Mouse (Mus musculus): ENCODE results near the gene Egln1. TPM values are rescaled to one million over a fixed set of nuclear protein-coding genes. Genes with fewer than 3 reads are reported as not detected.

The Egln1 gene
- polyA plus RNA-seq, 1 experiment from 2014 or later: 17.1 TPM

- Histone ChIP-seq H3K27me3 (replicated peaks; ENCODE audit: control insufficient read depth, insufficient read depth, low read length) (no peaks in the 10 kb centered on the region), H3K4me3 (ENCODE audit: low read depth, low read length) (no peak overlapping the region), H3K9me3 (ENCODE audit: control insufficient read depth, low read length) (peaks cover 7% of the 10 kb centered on the region; the same call in 1 of the 2 replicates), H3K36me3 (ENCODE audit: control insufficient read depth, insufficient read depth, low read length) (no peaks in the 10 kb centered on the region), H3K4me2 (ENCODE audit: low read depth, low read length) (no peak overlapping the region), H3K27ac (replicated peaks; ENCODE audit: low read depth, low read length) (no peak overlapping the region), H3K4me1 (ENCODE audit: control insufficient read depth, insufficient read depth, low read length) (no peaks in the 10 kb centered on the region), H3K9ac (ENCODE audit: low read depth, low read length) (no peak overlapping the region)
- WGBS: 77% methylated on average over 4 of the region's 4 CpGs
- ATAC-seq (ENCODE audit: low read depth) (no peak), DNase-seq (ENCODE audit: low spot score) (no peak)
Observed at GRCm38 (mm10) chr8:124974254-124974653, 25.1 kb upstream of the Egln1 start.

GRCm38 (mm10) chr8:124973221-124973620 lies 24.1 kb upstream of the Egln1 start:
- H3K36me3 ChIP-seq (ENCODE audit: control insufficient read depth, insufficient read depth, low read length): no peaks in the 10 kb centered on the region
- 76% methylated on average over 8 of the region's 8 CpGs for WGBS
- DNase-seq (ENCODE audit: low spot score): no peak
- peaks cover 7% of the 10 kb centered on the region; the same call in 1 of the 2 replicates for H3K9me3 ChIP-seq (ENCODE audit: control insufficient read depth, low read length)
- H3K9ac ChIP-seq (ENCODE audit: low read depth, low read length): no peak overlapping the region
- no peak overlapping the region for H3K27ac ChIP-seq (replicated peaks; ENCODE audit: low read depth, low read length)
- no peaks in the 10 kb centered on the region for H3K27me3 ChIP-seq (replicated peaks; ENCODE audit: control insufficient read depth, insufficient read depth, low read length)
- no peak overlapping the region for H3K4me2 ChIP-seq (ENCODE audit: low read depth, low read length)
- ATAC-seq (ENCODE audit: low read depth): no peak
- no peaks in the 10 kb centered on the region for H3K4me1 ChIP-seq (ENCODE audit: control insufficient read depth, insufficient read depth, low read length)
- H3K4me3 ChIP-seq (ENCODE audit: low read depth, low read length): no peak overlapping the region

GRCm38 (mm10) chr8:124970312-124970933 lies 21.3 kb upstream of the Egln1 start:
- ATAC-seq (ENCODE audit: low read depth) (0 out of 2 replicates have a peak, but pooled peaks have one; percentile 22), DNase-seq (ENCODE audit: low spot score) (peak; percentile 62)
- no peaks in the 10 kb centered on the region for H3K36me3 ChIP-seq (ENCODE audit: control insufficient read depth, insufficient read depth, low read length)
- H3K4me1 ChIP-seq (ENCODE audit: control insufficient read depth, insufficient read depth, low read length): no peaks in the 10 kb centered on the region
- no peaks in the 10 kb centered on the region for H3K27me3 ChIP-seq (replicated peaks; ENCODE audit: control insufficient read depth, insufficient read depth, low read length)
- no peak overlapping the region for H3K4me2 ChIP-seq (ENCODE audit: low read depth, low read length)
- 54% methylated on average over 6 of the region's 6 CpGs for WGBS
- no peak overlapping the region for H3K9ac ChIP-seq (ENCODE audit: low read depth, low read length)
- peaks cover 7% of the 10 kb centered on the region; the same call in 1 of the 2 replicates for H3K9me3 ChIP-seq (ENCODE audit: control insufficient read depth, low read length)
- H3K4me3 ChIP-seq (ENCODE audit: low read depth, low read length): no peak overlapping the region
- no peak overlapping the region for H3K27ac ChIP-seq (replicated peaks; ENCODE audit: low read depth, low read length)

- 93% methylated on average over 8 of the region's 8 CpGs for WGBS
- Histone ChIP-seq H3K4me2 (ENCODE audit: low read depth, low read length) (no peak overlapping the region), H3K9ac (ENCODE audit: low read depth, low read length) (no peak overlapping the region), H3K36me3 (ENCODE audit: control insufficient read depth, insufficient read depth, low read length) (no peaks in the 10 kb centered on the region), H3K4me3 (ENCODE audit: low read depth, low read length) (no peak overlapping the region), H3K27me3 (replicated peaks; ENCODE audit: control insufficient read depth, insufficient read depth, low read length) (no peaks in the 10 kb centered on the region), H3K27ac (replicated peaks; ENCODE audit: low read depth, low read length) (no peak overlapping the region), H3K9me3 (ENCODE audit: control insufficient read depth, low read length) (no peaks in the 10 kb centered on the region), H3K4me1 (ENCODE audit: control insufficient read depth, insufficient read depth, low read length) (peaks cover 5% of the 10 kb centered on the region)
- no peak for DNase-seq (ENCODE audit: low spot score)
- no peak for ATAC-seq (ENCODE audit: low read depth)
Observed at GRCm38 (mm10) chr8:124964966-124965365, 15.8 kb upstream of the Egln1 start.

DNA sequence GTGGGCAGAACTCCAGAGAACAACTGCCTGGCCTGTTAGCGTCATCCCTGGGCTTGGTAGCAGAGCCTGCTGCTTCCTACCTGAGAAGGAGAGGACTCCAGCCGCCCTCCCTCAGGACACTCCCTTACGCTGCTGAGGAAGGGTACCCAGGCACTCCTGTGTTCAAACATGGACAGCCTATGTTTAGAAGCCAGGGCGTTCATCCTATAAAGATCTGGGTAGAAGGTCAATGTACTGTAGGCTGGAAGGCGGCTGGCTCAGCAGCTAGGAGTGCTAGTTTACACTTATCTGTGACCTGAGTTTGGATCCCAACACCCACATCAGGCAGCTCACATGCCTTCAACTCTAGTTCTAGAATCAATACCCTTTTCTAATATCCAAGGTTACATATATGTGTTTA lies 14.1 kb upstream of the Egln1 start:
- ATAC-seq (ENCODE audit: low read depth) (no peak), DNase-seq (ENCODE audit: low spot score) (no peak)
- H3K4me1 ChIP-seq (ENCODE audit: control insufficient read depth, insufficient read depth, low read length): peaks cover 10% of the 10 kb centered on the region
- H3K36me3 ChIP-seq (ENCODE audit: control insufficient read depth, insufficient read depth, low read length): no peaks in the 10 kb centered on the region
- no peaks in the 10 kb centered on the region for H3K27me3 ChIP-seq (replicated peaks; ENCODE audit: control insufficient read depth, insufficient read depth, low read length)
- H3K9me3 ChIP-seq (ENCODE audit: control insufficient read depth, low read length): no peaks in the 10 kb centered on the region
- H3K9ac ChIP-seq (ENCODE audit: low read depth, low read length): no peak overlapping the region
- WGBS: 93% methylated on average over 5 of the region's 5 CpGs
- H3K4me3 ChIP-seq (ENCODE audit: low read depth, low read length): no peak overlapping the region
- H3K27ac ChIP-seq (replicated peaks; ENCODE audit: low read depth, low read length): no peak overlapping the region
- H3K4me2 ChIP-seq (ENCODE audit: low read depth, low read length): no peak overlapping the region

GRCm38 (mm10) chr8:124960226-124960880 lies 11.2 kb upstream of the Egln1 start:
- 18% methylated on average over 8 of the region's 8 CpGs for WGBS
- Histone ChIP-seq H3K4me2 (ENCODE audit: low read depth, low read length) (no peak overlapping the region), H3K9me3 (ENCODE audit: control insufficient read depth, low read length) (no peaks in the 10 kb centered on the region), H3K27me3 (replicated peaks; ENCODE audit: control insufficient read depth, insufficient read depth, low read length) (no peaks in the 10 kb centered on the region), H3K27ac (replicated peaks; ENCODE audit: low read depth, low read length) (peak overlapping the region; percentile 55), H3K36me3 (ENCODE audit: control insufficient read depth, insufficient read depth, low read length) (no peaks in the 10 kb centered on the region), H3K9ac (ENCODE audit: low read depth, low read length) (no peak overlapping the region), H3K4me1 (ENCODE audit: control insufficient read depth, insufficient read depth, low read length) (peaks cover 10% of the 10 kb centered on the region), H3K4me3 (ENCODE audit: low read depth, low read length) (no peak overlapping the region)
- peak; percentile 38 for DNase-seq (ENCODE audit: low spot score)
- no peak for ATAC-seq (ENCODE audit: low read depth)

DNA sequence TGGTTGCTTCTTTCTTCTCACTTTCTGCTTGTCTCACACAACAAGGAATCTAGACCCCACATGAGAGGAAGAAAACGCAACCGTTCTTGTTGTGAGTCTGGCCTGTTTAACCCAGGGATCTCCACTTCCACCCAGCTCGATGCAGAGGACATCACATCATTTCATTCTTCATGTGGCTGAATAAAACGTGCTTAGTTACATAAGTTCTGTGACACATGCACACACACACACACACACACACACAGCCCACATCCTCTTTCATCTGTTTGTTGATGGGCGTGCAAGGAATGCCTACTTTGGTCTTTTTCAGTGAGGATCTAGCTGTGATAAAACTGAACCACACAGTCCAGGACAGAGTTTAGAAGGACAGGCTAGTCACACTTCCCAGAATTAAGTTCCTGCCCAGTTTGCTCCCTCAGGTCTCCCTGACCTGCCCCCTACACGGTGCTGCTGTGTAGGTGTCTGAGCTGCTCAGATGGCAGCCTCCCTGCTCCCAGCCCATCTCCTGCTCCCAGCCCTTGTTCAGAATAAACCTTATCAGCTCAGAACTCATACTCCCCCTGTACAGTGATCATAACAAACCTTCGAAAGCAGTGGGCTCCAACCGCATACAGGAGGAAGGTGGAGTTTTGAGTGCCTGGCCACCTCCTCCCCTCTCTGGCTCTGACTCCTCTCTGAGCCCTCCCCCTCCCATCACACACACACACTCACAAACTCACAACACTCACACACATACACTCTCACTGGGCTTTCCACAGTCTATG lies 10.5 kb upstream of the Egln1 start:
- Histone ChIP-seq H3K4me2 (ENCODE audit: low read depth, low read length) (no peak overlapping the region), H3K4me1 (ENCODE audit: control insufficient read depth, insufficient read depth, low read length) (peaks cover 10% of the 10 kb centered on the region), H3K4me3 (ENCODE audit: low read depth, low read length) (no peak overlapping the region), H3K9me3 (ENCODE audit: control insufficient read depth, low read length) (no peaks in the 10 kb centered on the region), H3K36me3 (ENCODE audit: control insufficient read depth, insufficient read depth, low read length) (no peaks in the 10 kb centered on the region), H3K9ac (ENCODE audit: low read depth, low read length) (no peak overlapping the region), H3K27me3 (replicated peaks; ENCODE audit: control insufficient read depth, insufficient read depth, low read length) (no peaks in the 10 kb centered on the region), H3K27ac (replicated peaks; ENCODE audit: low read depth, low read length) (no peak overlapping the region; the same call in 1 of the 2 replicates)
- DNase-seq (ENCODE audit: low spot score) (peak; percentile 42), ATAC-seq (ENCODE audit: low read depth) (peak; percentile 58)
- 50% methylated on average over 8 of the region's 8 CpGs for WGBS

DNA sequence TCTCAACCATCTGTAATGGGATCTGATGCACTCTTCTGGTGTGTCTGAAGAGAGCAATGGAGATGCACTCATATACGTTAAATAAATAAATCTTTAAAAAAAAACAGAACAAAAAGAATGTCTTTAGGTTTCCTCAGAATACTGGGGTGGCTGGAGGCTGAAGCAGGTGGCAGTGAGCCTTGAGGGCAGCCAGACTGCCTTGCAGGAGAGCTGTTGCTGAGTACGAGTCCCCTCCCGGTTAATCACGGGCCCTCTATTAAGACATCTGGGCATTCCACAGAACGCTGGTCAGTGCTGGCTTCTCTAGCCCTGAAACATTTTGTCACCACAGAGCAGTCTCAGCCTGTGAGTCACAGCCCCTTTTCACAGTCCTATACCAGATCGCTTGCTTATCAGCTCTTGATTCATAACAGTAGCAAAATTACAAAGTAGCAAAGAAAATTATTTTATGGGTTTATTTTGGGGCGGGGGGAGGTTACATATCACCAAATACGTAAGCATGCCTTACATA lies 5.5 kb upstream of the Egln1 start:
- no peak for DNase-seq (ENCODE audit: low spot score)
- WGBS: 72% methylated on average over 8 of the region's 8 CpGs
- no peak overlapping the region for H3K27ac ChIP-seq (replicated peaks; ENCODE audit: low read depth, low read length)
- no peak for ATAC-seq (ENCODE audit: low read depth)
- no peak overlapping the region for H3K4me2 ChIP-seq (ENCODE audit: low read depth, low read length)
- peaks cover 12% of the 10 kb centered on the region; the same call in 1 of the 2 replicates for H3K4me1 ChIP-seq (ENCODE audit: control insufficient read depth, insufficient read depth, low read length)
- no peaks in the 10 kb centered on the region for H3K9me3 ChIP-seq (ENCODE audit: control insufficient read depth, low read length)
- no peaks in the 10 kb centered on the region for H3K27me3 ChIP-seq (replicated peaks; ENCODE audit: control insufficient read depth, insufficient read depth, low read length)
- H3K36me3 ChIP-seq (ENCODE audit: control insufficient read depth, insufficient read depth, low read length): no peaks in the 10 kb centered on the region
- peak overlapping the region; percentile 0; the same call in 1 of the 2 replicates for H3K9ac ChIP-seq (ENCODE audit: low read depth, low read length)
- no peak overlapping the region for H3K4me3 ChIP-seq (ENCODE audit: low read depth, low read length)
